Mouse (Mus musculus) midbrain, embryonic 13.5 days (tissue): ENCODE measurements around the gene Usp35. TPM values are rescaled to one million over a fixed set of nuclear protein-coding genes. Genes with fewer than 3 reads are reported as not detected.
A peak's percentile ranks its signal among the peaks of the same experiment; 100 is the strongest.

Experiments
- ATAC-seq: fragments of 200-750 bp; cut with Nextera tagmentation; 2 replicates; pipeline ENCODE4 v1.8.0; 2017; ENCODE audit warnings: mild to moderate bottlenecking, moderate TSS enrichment, moderate library complexity
- H3K27ac ChIP-seq: fragments of 300-500 bp; sonication (generic); 2 replicates; pipeline ENCODE4 v1.5.1; 2015; ENCODE audit warnings: inconsistent platforms, mild to moderate bottlenecking, moderate library complexity
- H3K27me3 ChIP-seq: fragments of 300-500 bp; sonication (generic); 2 replicates; pipeline ENCODE4 v1.6.1; 2015; ENCODE audit warnings: mild to moderate bottlenecking, inconsistent platforms
- H3K36me3 ChIP-seq: fragments of 300-500 bp; sonication (generic); 2 replicates; pipeline ENCODE4 v1.6.1; 2015; ENCODE audit warnings: mild to moderate bottlenecking, inconsistent platforms
- H3K4me1 ChIP-seq: fragments of 300-500 bp; sonication (generic); replicated peaks from 2 replicates; pipeline ENCODE4 v1.6.1; 2015; ENCODE audit warnings: inconsistent platforms
- H3K4me2 ChIP-seq: fragments of 300-500 bp; sonication (generic); replicated peaks from 2 replicates; pipeline ENCODE4 v1.6.1; 2015; ENCODE audit warnings: moderate library complexity, mild to moderate bottlenecking, inconsistent platforms
- H3K4me3 ChIP-seq: fragments of 300-500 bp; sonication (generic); replicated peaks from 2 replicates; pipeline ENCODE4 v1.5.1; 2015; ENCODE audit warnings: mild to moderate bottlenecking, inconsistent platforms
- H3K9ac ChIP-seq: fragments of 300-500 bp; sonication (generic); replicated peaks from 2 replicates; pipeline ENCODE4 v1.6.1; 2015; ENCODE audit warnings: mild to moderate bottlenecking, inconsistent platforms
- H3K9me3 ChIP-seq: fragments of 300-500 bp; sonication (generic); 2 replicates; pipeline ENCODE4 v1.6.1; 2016; ENCODE audit warnings: mild to moderate bottlenecking, inconsistent platforms
- WGBS: fragments of 180-500 bp; shearing (Covaris S2); methylation state at CpG from one replicate; pipeline ENCODE4 v1.1.7; 2015; 5-methylcytosine and 5-hydroxymethylcytosine counted together
- polyA plus RNA-seq: library from polyadenylated mRNA; unstranded; fragments of >200 nt; fragmentation: Nextera tagmentation; extraction: Ambion mirVana; gene quantifications from 2 replicates; pipeline ENCODE4 v1.2.1, GENCODE M21; 2015

Usp35 gene
- polyA plus RNA-seq, 1 experiment from 2014 or later = 2.8 TPM

GRCm38 (mm10) chr7:97345229-97345871, 13.5 kb upstream of the Usp35 start:
- H3K9me3 ChIP-seq = no peaks in the 10 kb centered on the region
- no peak overlapping the region for H3K4me2 ChIP-seq
- H3K27ac ChIP-seq = no peak overlapping the region
- H3K36me3 ChIP-seq = peaks cover 14% of the 10 kb centered on the region
- 65% methylated on average over 10 of the region's 10 CpGs for WGBS
- H3K4me1 ChIP-seq = 0 out of 2 replicates have a peak, but pooled peaks cover 3% of the 10 kb centered on the region
- H3K9ac ChIP-seq = no peak overlapping the region
- no peak overlapping the region for H3K4me3 ChIP-seq
- no peaks in the 10 kb centered on the region for H3K27me3 ChIP-seq
- peak; percentile 53; the same call in 1 of the 2 replicates for ATAC-seq

GRCm38 (mm10) chr7:97344655-97345054, 12.8 kb upstream of the Usp35 start:
- Histone ChIP-seq H3K4me3 (no peak overlapping the region), H3K4me2 (no peak overlapping the region), H3K9me3 (no peaks in the 10 kb centered on the region), H3K9ac (no peak overlapping the region), H3K27me3 (no peaks in the 10 kb centered on the region), H3K4me1 (0 out of 2 replicates have a peak, but pooled peaks cover 3% of the 10 kb centered on the region), H3K36me3 (peaks cover 14% of the 10 kb centered on the region), H3K27ac (no peak overlapping the region)
- WGBS = 89% methylated on average over 2 of the region's 2 CpGs
- ATAC-seq = no peak

GRCm38 (mm10) chr7:97342961-97343360, 11.1 kb upstream of the Usp35 start:
- Histone ChIP-seq H3K4me3 (no peak overlapping the region), H3K4me1 (0 out of 2 replicates have a peak, but pooled peaks cover 3% of the 10 kb centered on the region), H3K4me2 (no peak overlapping the region), H3K27me3 (no peaks in the 10 kb centered on the region), H3K9me3 (no peaks in the 10 kb centered on the region), H3K9ac (no peak overlapping the region), H3K36me3 (peaks cover 7% of the 10 kb centered on the region), H3K27ac (no peak overlapping the region)
- 82% methylated on average over 2 of the region's 2 CpGs for WGBS
- ATAC-seq = no peak

GRCm38 (mm10) chr7:97340907-97341849, 9.4 kb upstream of the Usp35 start:
- no peak overlapping the region for H3K9ac ChIP-seq
- H3K4me3 ChIP-seq = no peak overlapping the region
- 72% methylated on average over 18 of the region's 18 CpGs for WGBS
- H3K27ac ChIP-seq = no peak overlapping the region
- H3K27me3 ChIP-seq = no peaks in the 10 kb centered on the region
- no peak overlapping the region for H3K4me2 ChIP-seq
- no peaks in the 10 kb centered on the region for H3K4me1 ChIP-seq
- H3K36me3 ChIP-seq = no peaks in the 10 kb centered on the region
- H3K9me3 ChIP-seq = no peaks in the 10 kb centered on the region
- ATAC-seq = no peak

- Histone ChIP-seq H3K9ac (no peak overlapping the region), H3K9me3 (no peaks in the 10 kb centered on the region), H3K27me3 (no peaks in the 10 kb centered on the region), H3K4me2 (no peak overlapping the region), H3K4me1 (no peaks in the 10 kb centered on the region), H3K27ac (no peak overlapping the region), H3K36me3 (no peaks in the 10 kb centered on the region), H3K4me3 (no peak overlapping the region)
- ATAC-seq = no peak
- 87% methylated on average over 7 of the region's 7 CpGs for WGBS
These were observed 7.8 kb upstream of the Usp35 start for GRCm38 (mm10) chr7:97339623-97340022.

- no peaks in the 10 kb centered on the region for H3K27me3 ChIP-seq
- H3K27ac ChIP-seq = no peak overlapping the region
- ATAC-seq = no peak
- 91% methylated on average over 4 of the region's 4 CpGs for WGBS
- no peaks in the 10 kb centered on the region for H3K4me1 ChIP-seq
- no peak overlapping the region for H3K4me3 ChIP-seq
- no peaks in the 10 kb centered on the region for H3K36me3 ChIP-seq
- H3K4me2 ChIP-seq = no peak overlapping the region
- H3K9ac ChIP-seq = no peak overlapping the region
- H3K9me3 ChIP-seq = no peaks in the 10 kb centered on the region
These were observed 6.8 kb upstream of the Usp35 start for GRCm38 (mm10) chr7:97338593-97338992.

- no peak for ATAC-seq
- no peak overlapping the region for H3K27ac ChIP-seq
- peaks cover 10% of the 10 kb centered on the region for H3K4me1 ChIP-seq
- no peaks in the 10 kb centered on the region for H3K27me3 ChIP-seq
- H3K4me2 ChIP-seq = no peak overlapping the region
- WGBS = 72% methylated on average over 1 of the region's 1 CpGs
- H3K9ac ChIP-seq = no peak overlapping the region
- no peaks in the 10 kb centered on the region for H3K36me3 ChIP-seq
- no peaks in the 10 kb centered on the region for H3K9me3 ChIP-seq
- no peak overlapping the region for H3K4me3 ChIP-seq
These were observed 4.9 kb upstream of the Usp35 start for GRCm38 (mm10) chr7:97336678-97337077.

- no peak overlapping the region for H3K4me3 ChIP-seq
- H3K4me1 ChIP-seq = peaks cover 29% of the 10 kb centered on the region
- no peaks in the 10 kb centered on the region for H3K36me3 ChIP-seq
- H3K27me3 ChIP-seq = no peaks in the 10 kb centered on the region
- no peak for ATAC-seq
- 92% methylated on average over 2 of the region's 2 CpGs for WGBS
- H3K9me3 ChIP-seq = no peaks in the 10 kb centered on the region
- no peak overlapping the region for H3K27ac ChIP-seq
- no peak overlapping the region for H3K9ac ChIP-seq
- H3K4me2 ChIP-seq = no peak overlapping the region
These were observed 2.6 kb upstream of the Usp35 start for GRCm38 (mm10) chr7:97334406-97334805.

- Histone ChIP-seq H3K9ac (peak overlapping the region; percentile 85), H3K27me3 (no peaks in the 10 kb centered on the region), H3K27ac (no peak overlapping the region), H3K36me3 (no peaks in the 10 kb centered on the region), H3K4me1 (peaks cover 35% of the 10 kb centered on the region), H3K4me3 (peak overlapping the region; percentile 82), H3K9me3 (no peaks in the 10 kb centered on the region), H3K4me2 (peak overlapping the region; percentile 67)
- no peak for ATAC-seq
- whole genome bisulfite sequencing = 81% methylated on average over 6 of the region's 6 CpGs
These were observed 1.5 kb upstream of the Usp35 start for GRCm38 (mm10) chr7:97333113-97333898.

- Histone ChIP-seq H3K27me3 (peaks cover under 1% of the 10 kb centered on the region; the same call in 1 of the 2 replicates), H3K4me3 (peak overlapping the region; percentile 82), H3K9me3 (no peaks in the 10 kb centered on the region), H3K36me3 (no peaks in the 10 kb centered on the region), H3K27ac (0 out of 2 replicates have a peak overlapping the region, but pooled peaks have one; percentile 39), H3K4me1 (peaks cover 35% of the 10 kb centered on the region), H3K4me2 (peak overlapping the region; percentile 67), H3K9ac (peak overlapping the region; percentile 85)
- 0 out of 2 replicates have a peak, but pooled peaks have one; percentile 0 for ATAC-seq
- WGBS = 5% methylated on average over 9 of the region's 9 CpGs
These were observed 834 bp upstream of the Usp35 start for GRCm38 (mm10) chr7:97332667-97333041.

- Histone ChIP-seq H3K27me3 (peaks cover 17% of the 10 kb centered on the region), H3K4me1 (peaks cover 35% of the 10 kb centered on the region), H3K9ac (peak overlapping the region; percentile 85), H3K4me3 (peak overlapping the region; percentile 82), H3K36me3 (no peaks in the 10 kb centered on the region), H3K27ac (no peak overlapping the region), H3K9me3 (no peaks in the 10 kb centered on the region), H3K4me2 (peak overlapping the region; percentile 76)
- ATAC-seq = no peak
- 66% methylated on average over 11 of the region's 11 CpGs for WGBS
These were observed 732 bp downstream of the Usp35 start for GRCm38 (mm10) chr7:97330931-97331645.
